Mouse (Mus musculus): ENCODE data around the gene Hipk2.
A peak's percentile ranks its signal among the peaks of the same experiment; 100 is the strongest.

Hipk2 gene

DNA sequence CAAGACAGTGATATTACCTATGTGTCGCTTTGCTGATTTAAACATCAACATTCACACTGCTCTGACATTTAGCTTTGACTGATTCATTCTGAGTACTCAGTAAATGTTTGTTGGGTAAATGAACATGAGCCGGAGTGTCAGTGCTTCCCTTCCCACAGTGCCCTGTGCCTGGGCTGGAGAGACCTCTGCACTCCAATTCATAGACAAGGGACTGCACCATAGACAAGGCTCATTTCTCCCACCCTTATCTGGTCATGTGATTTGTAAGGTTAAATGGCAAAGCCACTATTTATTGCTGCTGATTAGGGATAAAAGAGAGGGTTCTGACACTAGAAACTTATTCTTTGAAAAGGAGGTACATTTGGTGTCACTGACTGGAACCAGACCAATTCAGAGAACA is 118.4 kb downstream of the Hipk2 start:
- no peak for DNase-seq (ENCODE audit: low read depth in 1 of 2, low spot score in 2 of 2)

DNA sequence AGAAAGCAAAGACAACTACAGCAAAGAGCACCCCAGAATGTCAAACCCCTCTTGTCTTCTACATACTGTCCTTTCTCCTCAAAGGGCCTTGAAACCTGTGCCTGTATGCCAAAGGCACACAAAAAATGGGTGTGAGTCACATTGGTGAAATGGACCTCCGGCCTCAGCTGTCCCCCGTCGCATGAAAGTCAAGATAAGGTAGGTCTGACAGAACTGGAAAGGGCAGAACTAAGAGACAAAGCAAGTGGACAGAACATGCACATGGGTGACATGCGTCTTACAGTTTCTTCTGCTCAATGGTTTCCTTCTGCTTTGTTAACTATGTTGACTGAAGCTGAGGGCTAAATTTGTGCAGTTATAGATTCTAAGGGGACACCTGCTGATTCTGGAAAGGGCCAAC is 119.0 kb downstream of the Hipk2 start:
- no peak for DNase-seq (ENCODE audit: low read depth in 1 of 2, low spot score in 2 of 2)

DNA sequence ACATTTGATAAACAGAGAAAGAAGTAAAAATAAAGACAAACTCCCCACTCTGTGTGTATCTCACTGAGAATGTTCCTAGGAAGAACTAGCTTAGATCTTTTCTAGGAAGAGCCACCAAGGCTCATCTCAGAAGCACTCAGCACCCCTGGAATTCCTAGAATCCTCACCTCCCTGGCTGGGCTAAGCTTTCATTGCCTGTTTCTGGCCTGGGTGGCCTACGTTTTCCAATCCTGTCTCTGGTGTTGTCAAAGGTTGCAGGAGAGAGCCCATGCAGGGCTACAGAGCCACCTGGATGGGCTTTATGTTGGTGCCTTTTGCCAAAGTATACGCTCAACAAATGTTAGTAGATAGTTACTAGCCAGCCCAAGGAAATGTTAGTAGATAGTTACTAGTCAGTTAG is 120.0 kb downstream of the Hipk2 start:
- DNase-seq (ENCODE audit: low read depth in 1 of 2, low spot score in 2 of 2), result no peak

DNA sequence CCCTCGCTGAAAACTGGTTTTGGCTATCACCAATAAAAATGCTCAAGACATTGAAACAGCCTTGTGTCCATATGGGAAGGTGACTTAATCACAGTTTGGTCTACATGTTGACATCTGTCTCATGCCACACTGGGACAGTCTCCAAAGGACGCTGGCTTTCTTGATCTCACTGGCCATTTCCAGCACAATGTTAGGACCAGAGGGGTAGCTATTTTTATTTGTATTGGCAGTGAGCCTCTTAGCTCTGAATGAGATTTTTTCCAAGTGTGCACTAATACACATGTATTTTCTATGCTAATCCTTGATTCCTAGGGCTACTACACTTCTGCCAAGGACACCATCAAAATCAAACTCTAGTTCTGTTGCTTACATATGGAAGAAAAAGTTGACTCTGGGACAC is 120.8 kb downstream of the Hipk2 start:
- DNase-seq (ENCODE audit: low read depth in 1 of 2, low spot score in 2 of 2), result no peak

DNA sequence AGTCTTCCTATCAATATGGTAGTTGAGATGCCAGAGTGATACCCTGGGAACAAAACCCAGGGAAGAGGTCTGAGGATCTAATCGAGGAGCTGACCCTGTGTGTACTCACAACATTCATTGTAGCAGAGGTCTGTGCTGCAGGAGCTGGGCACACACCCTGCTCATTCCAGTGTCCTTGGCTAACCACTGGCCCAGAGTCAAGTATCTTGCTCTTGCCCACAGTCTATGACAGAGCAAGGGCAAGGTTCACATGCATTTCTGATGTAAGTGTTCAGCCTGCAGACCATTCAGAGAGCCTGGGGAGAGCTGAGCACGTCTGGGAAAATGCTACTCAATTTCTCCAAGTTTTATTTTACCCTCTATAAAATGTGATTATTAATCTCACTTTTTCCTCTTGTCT is 122.2 kb downstream of the Hipk2 start:
- no peak for DNase-seq (ENCODE audit: low read depth in 1 of 2, low spot score in 2 of 2)

DNA sequence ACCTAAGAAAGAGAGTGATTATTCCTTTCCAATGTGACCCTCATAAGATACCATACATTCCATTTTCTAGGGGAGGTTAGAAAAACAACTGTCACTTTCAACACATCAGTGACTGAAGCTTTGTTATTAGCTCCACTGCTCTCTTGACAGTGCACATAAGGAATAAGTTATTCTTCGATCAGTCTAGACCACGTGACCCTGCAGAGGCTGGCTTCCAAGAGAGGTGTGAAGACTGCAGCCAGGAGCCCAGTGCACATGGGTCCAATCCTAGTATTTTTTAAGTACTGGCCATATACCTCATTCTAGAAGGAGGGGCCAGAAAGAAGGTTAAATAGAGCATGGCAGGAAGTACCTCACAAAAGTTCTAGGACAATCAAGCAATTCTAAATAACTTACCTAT is 122.9 kb downstream of the Hipk2 start:
- DNase-seq (ENCODE audit: low read depth in 1 of 2, low spot score in 2 of 2), result no peak

DNA sequence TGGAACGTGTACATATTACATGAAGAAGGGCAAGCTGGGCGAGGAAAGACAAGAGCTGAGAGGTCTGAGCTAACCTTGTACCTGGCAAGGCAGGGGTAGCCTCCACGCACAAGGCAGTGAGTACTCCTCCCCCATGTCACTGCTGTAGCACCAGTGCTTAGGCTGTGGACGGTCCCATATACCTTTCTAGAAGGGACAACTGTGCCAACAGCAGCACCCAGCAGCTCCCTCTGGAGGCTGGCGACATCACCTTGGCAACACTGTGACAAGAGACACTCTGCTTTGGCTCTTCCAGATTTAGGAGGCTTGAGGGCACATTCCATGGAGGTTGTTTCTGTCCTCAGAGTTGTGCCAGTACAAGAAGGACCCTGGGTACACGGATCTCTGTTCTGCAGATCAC is 123.5 kb downstream of the Hipk2 start:
- DNase-seq (ENCODE audit: low read depth in 1 of 2, low spot score in 2 of 2), result no peak

DNA sequence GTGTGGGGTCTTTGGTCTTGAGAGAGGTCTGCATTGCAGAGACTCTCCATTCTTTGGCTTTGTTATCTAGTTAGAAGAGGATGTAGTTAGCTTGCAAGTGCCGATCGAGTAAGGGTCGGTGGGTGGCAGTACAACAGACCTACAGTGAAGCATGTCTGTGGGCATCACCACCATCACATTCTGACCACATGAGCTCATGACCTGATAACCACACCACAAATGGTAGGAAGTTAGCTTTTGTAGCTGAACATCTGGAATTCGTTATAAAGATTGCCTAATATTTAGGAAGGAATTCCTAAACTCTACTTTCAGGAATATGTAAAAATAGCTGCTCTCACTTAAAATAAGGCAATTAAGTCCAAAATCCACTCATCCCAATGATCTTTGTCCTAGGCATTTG is 127.9 kb downstream of the Hipk2 start:
- DNase-seq (ENCODE audit: low read depth in 1 of 2, low spot score in 2 of 2), result no peak

DNA sequence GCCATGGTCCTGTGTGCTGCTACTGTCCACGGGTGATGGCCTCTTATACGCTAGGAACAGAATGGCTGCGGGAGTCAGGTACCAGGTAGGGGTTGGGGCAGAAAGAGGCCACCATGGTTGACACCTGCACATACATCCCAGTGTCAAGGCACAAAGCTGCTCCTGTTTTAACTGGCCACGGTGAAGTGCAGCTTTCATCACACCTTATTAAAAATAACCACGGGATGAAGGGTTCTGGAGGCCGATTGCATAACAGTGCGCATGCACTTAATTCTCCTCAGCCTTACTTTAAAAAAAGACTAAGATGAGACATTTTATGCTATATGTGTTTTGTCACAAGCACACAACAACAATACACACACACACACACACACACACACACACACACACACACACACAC is 132.6 kb downstream of the Hipk2 start:
- no peak for DNase-seq (ENCODE audit: low read depth in 1 of 2, low spot score in 2 of 2)

DNA sequence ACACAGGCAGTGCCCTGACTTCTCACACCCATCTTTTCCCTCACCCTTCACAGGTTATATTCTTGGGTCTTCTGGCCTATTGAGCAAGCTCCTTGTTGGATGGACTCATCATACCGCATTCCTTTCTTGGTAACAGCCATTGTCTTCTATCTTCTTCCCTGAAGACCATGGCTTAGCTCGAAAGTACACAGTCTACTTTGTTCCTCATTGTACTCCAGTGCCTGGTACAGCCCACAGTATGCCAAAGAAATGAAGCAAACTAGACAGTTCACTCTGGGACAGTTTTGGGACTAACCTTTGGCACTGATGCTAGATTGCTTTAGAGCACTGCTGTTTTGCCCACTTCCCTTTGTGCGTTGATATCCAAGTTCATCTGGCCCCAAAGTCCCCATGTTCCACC is 133.5 kb downstream of the Hipk2 start:
- no peak for DNase-seq (ENCODE audit: low read depth in 1 of 2, low spot score in 2 of 2)

DNA sequence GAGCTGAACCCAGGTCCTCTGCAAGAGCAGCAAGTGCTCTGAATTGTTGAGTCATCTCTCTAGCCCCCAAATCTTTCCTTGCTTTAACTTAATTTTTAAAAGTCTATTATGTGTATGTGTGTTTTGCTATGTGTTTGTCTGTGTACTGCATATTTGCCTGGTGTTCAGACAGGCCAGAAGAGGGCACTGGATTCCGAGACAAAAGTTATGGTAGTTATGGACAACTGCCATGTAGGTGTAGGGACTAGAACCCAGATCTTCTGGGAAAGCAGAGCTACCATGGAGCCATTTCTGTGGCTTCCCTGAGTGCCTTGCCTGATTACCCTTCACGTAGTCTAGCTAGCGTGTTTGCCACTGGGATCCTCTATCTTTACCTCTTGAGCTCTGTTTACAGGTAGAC is 134.9 kb downstream of the Hipk2 start:
- no peak for DNase-seq (ENCODE audit: low read depth in 1 of 2, low spot score in 2 of 2)

DNA sequence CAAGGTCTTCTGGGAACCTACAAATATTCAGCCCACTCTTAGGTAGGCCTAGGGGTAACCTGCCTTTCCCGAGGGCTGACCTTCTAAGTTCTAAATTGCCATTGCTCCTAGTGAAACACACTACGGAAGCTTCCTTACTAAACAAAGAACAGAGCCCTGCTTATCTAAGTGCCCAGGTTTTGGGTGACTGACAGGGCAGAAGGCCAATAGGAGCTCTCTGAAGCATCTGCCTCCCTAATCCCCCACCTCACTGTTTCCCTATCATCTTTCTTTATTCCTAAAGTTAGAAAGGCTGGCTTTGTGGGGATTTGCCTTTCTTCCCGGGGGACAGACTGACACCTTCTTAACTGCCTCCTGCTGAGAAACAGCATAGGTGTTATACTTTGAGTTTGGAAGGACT is 136.7 kb downstream of the Hipk2 start:
- DNase-seq (ENCODE audit: low read depth in 1 of 2, low spot score in 2 of 2), result no peak

DNA sequence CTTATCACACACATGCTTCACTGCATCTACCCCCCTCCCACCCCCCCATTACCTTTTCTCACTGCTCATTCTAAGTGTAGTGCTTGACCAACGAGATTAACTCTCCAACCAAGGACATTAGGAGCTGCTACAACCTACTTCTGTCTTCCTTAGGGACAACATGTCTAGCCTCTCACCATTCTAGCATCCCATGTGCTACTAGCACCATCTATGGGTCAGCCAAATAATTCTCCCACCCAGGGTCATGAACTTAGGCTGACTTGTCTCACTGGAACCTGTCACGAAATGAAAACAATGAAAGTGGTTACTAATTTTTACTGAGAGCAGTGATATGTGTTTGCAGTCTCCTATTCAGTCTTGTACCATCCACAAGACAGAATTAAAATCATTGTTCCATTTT is 138.2 kb downstream of the Hipk2 start:
- DNase-seq (ENCODE audit: low read depth in 1 of 2, low spot score in 2 of 2), result no peak

DNA sequence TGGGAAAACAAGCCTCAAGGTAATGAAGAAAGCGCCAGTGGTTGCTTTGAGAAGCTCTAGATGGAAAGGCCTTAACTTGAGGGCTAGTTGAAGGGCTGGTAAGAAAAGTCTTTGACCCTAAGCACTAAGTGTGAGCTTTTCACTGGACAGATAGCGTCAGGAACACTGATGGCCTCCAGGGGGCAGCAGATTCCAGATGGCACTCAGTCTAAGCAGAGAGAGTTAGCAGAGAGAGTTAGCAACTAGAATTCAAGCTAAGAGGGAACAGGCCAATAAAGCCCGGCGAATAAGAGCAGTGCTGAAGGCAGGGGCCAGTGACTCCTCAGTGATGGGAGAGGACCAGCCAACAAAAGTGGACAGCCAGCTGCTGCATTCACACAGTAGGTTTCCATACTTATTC is 139.7 kb downstream of the Hipk2 start:
- DNase-seq (ENCODE audit: low read depth in 1 of 2, low spot score in 2 of 2), result peak; percentile 20 to 48

DNA sequence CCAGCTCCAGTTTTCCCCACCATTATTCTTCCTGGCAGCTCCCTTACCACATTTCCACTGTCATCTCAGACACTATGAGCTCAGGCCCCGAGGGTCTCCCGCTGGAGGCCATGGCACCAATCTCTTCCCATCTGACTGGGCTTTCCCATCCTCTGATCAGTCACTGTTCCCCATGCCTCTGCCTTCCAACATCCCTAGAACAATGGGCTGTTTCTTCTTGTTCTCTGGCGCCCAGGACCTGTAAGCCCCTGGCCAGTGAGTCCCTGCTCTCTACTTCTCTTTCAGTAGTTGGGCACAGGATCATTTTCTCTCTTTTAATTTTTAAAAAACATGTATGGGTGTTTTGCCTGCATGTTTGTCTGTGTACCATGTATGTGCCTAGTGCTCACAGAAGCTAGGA is 143.3 kb downstream of the Hipk2 start:
- DNase-seq (ENCODE audit: low read depth in 1 of 2, low spot score in 2 of 2), result no peak

DNA sequence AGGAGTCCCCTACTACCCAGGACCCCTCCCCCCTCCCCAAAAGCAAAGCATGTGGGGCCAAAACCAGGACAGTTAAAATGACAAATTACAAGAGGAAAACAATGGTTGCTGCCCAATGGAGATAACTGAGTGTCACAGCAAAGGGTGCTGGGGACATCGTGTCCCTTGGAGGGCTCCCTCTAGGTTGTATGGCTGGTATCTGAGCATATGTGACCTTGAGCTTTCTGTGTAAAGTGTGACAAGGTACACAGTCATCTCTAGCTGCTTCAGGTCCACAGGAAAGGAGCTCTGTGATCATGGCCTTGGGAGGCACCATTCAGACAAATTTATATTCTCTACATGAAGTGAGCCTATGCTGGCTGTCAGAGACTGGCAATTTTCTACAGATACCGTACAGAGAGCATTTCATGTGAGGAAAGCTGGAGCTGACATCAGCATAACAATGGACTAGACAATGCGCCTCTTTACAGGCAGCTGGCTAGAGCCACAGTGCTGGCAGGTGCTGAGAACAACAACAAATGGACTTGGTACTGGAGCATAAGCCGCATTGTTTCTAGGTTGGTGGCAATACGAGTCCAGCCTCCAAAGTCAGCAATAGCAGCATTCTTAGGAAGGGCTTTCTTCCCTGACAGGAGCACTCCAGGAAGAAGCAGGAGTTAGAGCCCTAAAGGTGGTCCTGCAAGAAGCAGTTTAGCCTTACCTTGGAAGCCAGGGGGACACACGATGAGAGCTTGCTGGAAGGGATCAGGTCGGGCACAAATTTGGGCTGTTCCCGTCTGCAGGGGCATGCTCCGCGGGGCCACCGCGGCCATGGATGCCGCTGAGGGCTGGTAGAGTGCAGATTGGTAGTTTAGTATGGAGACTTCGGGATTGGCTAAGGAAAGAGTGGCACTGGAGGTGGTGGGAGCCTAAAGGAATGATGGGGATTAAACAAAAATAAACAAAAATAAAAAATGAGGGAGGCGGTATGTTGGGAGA is 145.5 kb downstream of the Hipk2 start:
- no peak for DNase-seq (ENCODE audit: low read depth in 1 of 2, low spot score in 2 of 2)

DNA sequence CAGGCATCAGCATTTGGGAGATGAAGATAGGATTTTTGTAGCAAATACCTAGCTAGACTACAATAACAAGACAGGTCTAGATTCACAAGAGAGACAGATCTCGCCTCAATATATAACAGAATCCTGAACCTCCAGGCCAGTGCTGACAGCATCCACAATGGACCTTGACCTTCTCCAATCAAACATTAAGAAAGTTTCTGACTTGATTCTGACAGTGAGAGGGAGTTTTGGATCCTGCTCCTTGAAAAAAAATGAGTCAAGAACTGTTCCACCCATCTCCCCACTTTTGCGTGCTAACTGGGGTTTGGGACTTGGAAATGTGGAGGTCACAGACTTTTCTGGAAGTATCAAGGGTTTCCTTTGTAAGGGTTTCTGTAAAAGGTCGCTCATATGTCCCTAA is 150.4 kb downstream of the Hipk2 start:
- DNase-seq (ENCODE audit: low read depth in 1 of 2, low spot score in 2 of 2), result no peak

DNA sequence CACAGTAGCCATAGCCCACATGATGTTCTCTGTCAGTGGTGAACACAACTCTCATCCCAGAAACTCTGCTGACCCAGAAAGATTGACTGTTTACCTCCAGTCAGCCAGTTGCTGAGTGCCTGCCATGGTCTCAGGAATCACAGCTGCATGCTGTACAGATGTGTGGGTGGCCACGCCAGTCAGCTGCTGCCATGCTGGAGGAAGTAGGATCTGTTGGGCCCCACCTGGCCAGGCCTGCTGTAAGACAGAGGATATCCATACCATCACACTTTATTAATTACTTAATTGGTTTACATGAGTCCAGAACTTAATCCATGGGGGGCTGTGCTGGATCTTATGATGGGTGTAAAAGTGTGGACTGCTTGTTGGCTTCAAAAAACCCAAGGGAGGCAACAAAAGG is 154.6 kb downstream of the Hipk2 start:
- no peak for DNase-seq (ENCODE audit: low read depth in 1 of 2, low spot score in 2 of 2)

DNA sequence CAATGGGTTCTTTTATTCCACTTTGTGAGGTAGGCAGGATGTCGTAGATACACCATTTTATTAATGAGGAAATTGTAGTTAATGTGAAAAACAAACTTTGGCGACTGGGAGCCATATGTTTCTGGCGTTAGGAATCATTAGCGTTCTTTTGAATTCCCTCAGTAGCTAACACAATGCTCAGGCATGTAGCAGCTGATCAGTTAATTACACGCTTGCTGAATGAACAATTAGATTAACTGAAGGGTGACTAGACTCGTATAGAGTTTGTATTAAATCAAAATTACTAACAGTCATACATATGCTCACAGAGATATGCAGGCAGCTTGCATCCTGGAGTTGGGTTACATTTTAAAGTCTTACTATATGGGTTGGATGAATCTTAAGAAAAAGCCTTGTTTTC is 156.7 kb downstream of the Hipk2 start:
- no peak for DNase-seq (ENCODE audit: low read depth in 1 of 2, low spot score in 2 of 2)

DNA sequence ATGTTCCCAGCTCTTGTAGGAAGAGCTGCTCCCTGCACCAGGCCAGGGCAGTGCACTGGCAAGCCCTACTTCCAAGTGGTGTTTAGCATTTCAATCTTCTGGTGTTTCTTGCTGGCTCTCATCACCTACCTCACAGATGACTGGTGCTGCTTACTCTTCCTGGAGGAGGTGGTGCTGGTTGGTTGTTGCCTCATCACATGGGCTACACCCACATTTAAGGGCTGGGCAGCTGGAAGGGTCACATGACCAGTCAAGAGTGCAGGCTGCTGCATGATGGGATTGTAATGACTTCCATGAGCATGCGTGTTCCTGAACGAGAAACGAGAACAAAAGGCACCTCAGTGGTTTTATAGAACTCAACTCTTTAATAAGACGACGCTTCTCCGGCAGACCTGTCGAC is 157.3 kb downstream of the Hipk2 start:
- no peak for DNase-seq (ENCODE audit: low read depth in 1 of 2, low spot score in 2 of 2)

DNA sequence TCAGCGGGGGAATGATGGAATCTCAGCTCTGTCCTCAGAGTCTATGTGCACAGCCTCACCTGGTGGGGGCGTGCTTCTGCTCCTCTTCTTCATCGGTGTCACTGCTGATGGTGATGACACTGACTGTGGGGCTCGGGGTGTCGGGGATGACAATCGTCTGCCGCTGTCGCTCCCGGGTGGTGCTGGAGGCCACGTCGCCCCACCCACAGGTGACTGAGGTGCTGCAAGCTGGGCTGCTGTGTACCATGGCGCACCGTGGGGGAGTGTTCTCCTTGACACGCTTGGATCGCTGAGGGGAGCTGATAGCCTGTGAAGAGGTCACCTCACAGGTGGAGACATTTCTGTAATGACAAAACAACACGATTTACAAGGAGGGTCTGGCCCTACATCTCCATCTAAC is 160.1 kb downstream of the Hipk2 start:
- no peak for DNase-seq (ENCODE audit: low read depth in 1 of 2, low spot score in 2 of 2)

DNA sequence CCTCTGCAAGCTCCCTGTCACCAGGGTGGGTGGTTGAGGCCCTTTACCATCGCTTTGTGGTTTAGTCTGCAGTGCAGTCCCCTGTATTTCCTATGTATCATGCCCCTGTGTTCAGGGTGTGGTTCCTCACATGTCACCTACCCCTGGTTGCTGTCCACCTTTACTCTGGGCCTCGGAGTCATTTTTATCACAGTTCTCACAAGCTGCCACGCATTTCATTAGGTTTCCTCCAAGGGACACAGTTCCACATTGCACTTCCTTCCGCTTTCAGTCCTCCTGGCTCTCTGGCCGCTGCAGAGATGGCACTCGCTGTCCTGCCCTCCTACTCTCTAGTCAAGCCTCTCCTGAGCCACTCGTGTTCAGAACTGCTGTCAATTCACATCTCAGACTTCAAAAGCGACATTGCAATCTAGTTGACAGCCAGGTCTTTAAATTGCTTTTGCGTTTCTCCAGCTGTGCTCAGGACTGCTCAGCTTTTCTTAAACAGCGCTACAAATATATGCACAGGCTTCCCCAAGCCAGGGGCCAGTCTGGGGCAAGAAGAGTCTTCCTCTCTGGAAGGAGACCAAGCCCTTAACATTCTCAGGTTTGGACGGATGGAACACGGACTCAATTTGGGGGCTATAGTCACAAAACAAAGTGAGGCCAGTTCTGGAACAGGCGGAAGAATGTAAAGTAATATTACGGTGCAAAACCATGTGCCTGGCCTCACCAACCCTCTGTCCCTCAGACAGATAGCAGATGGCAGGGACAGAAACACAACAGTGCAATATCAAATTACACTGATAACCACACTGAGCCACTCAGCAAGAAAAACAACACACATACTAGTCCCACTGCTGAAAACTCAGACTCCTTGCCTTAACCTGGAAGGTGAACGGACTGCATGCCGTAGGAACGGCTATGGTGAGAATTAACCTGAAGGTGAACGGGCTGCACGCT is 161.7 kb downstream of the Hipk2 start:
- DNase-seq (ENCODE audit: low read depth in 1 of 2, low spot score in 2 of 2), result no peak

All from monocyte, adult 2 months (primary cell).